Mouse (Mus musculus): ENCODE results near the gene Mecom.

- TF ChIP-seq CTCF (IDR thresholded peaks at IDR 0.05; ENCODE audit: borderline replicate concordance, insufficient read depth, low read length) (no peak), POLR2A (IDR thresholded peaks at IDR 0.05; ENCODE audit: low read depth, low read length) (no peak)
These were observed 35.3 kb downstream of the Mecom start for GRCm38 (mm10) chr3:30512459-30513030.
